Mouse (Mus musculus) embryonic facial prominence, embryonic 10.5 days (tissue): ENCODE data around the gene Slc25a45. TPM values are rescaled to one million over a fixed set of nuclear protein-coding genes. Genes with fewer than 3 reads are reported as not detected.
A peak's percentile ranks its signal among the peaks of the same experiment; 100 is the strongest.

Source experiments
- DNase-seq: peaks from one replicate; pipeline ENCODE4 v3.0.0-alpha.2; 2017; ENCODE audit warnings: low spot score
- H3K27ac ChIP-seq: fragments of 300-500 bp; sonication (generic); replicated peaks from 2 replicates; pipeline ENCODE4 v1.5.1; 2016; ENCODE audit warnings: mild to moderate bottlenecking
- H3K27me3 ChIP-seq: fragments of 300-500 bp; sonication (generic); replicated peaks from 2 replicates; pipeline ENCODE4 v1.6.1; 2016; ENCODE audit warnings: low read depth, mild to moderate bottlenecking; ENCODE audit not compliant: poor library complexity, severe bottlenecking
- H3K36me3 ChIP-seq: fragments of 300-500 bp; sonication (generic); replicated peaks from 2 replicates; pipeline ENCODE4 v1.6.1; 2016; ENCODE audit warnings: mild to moderate bottlenecking, moderate library complexity
- H3K4me1 ChIP-seq: fragments of 300-500 bp; sonication (generic); 2 replicates; pipeline ENCODE4 v1.6.1; 2016
- H3K4me3 ChIP-seq: fragments of 300-500 bp; sonication (generic); 2 replicates; pipeline ENCODE4 v1.5.1; 2016; ENCODE audit warnings: mild to moderate bottlenecking, moderate library complexity
- H3K9me3 ChIP-seq: fragments of 300-500 bp; sonication (generic); 2 replicates; pipeline ENCODE4 v1.6.1; 2016; ENCODE audit warnings: mild to moderate bottlenecking
- WGBS: fragments of 180-500 bp; shearing (Covaris S2); methylation state at CpG from one replicate; pipeline ENCODE4 v1.1.7; 2016; 5-methylcytosine and 5-hydroxymethylcytosine counted together
- polyA plus RNA-seq: library from polyadenylated mRNA; unstranded; fragments of >200 nt; fragmentation: Nextera tagmentation; extraction: Ambion mirVana; gene quantifications from 2 replicates; pipeline ENCODE4 v1.2.1, GENCODE M21; 2016

The Slc25a45 gene
- polyA plus RNA-seq, 1 experiment from 2014 or later = 2.9 TPM

DNA sequence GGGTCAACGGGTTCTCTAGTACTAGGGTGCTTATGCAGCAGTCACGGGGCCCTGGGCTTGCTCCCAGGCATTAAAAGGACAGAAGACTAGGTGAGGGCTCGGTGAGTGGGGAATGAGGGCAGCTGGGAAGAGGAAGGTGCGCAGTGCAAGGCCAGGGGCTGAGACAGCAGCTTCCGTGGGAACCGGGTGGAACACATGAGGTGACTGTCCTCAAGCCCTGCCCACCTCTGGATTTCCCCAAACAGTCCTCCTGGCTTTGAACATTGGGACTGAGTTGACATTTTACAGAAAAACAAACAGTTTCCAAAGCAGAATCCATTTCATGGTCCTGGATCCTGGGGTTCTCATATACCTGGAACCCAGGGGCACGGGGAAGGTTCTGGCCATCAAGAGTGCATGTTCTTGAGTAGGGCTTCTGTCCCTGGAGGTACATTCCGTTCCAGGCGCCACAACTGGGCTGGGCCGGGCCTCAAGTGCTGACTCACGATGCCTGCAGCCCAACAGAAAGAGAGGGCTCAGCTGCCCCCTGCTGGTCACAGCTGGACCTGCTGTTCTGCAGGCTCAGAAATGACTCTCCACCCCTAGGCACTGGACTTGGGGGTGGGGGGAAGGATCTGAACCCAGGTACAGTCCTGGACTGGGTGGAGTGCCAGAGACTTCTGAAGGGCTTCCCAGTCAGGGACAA lies 27.6 kb upstream of the Slc25a45 start:
- 32% methylated on average over 11 of the region's 11 CpGs for WGBS
- Histone ChIP-seq H3K27ac (peak overlapping the region; percentile 93), H3K4me1 (peaks cover 59% of the 10 kb centered on the region), H3K4me3 (peak overlapping the region; percentile 32; the same call in 1 of the 2 replicates), H3K9me3 (no peaks in the 10 kb centered on the region), H3K36me3 (peaks cover 34% of the 10 kb centered on the region), H3K27me3 (no peaks in the 10 kb centered on the region)
- peak; percentile 92 for DNase-seq

DNA sequence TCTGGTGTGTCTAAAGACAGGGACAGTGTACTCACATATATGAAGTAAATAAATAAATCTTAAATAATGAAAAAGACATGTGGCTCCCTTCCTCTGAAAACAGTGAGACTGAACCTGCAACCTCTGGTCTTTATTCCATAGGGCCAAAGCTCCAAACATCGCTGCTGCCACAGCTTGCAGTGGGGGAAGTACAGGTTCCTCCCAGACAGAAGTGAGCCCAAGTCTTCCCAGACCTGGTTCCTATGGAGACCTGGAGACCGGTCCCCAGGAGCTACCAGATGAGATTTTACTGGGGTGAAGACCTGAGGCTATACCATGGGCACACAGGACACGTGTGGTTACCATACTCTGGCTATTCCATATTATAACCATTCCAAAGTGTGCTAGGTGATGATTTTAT lies 26.7 kb upstream of the Slc25a45 start:
- DNase-seq = no peak
- WGBS = 81% methylated on average over 3 of the region's 3 CpGs
- H3K9me3 ChIP-seq = no peaks in the 10 kb centered on the region
- H3K36me3 ChIP-seq = peaks cover 43% of the 10 kb centered on the region
- no peaks in the 10 kb centered on the region for H3K27me3 ChIP-seq
- no peak overlapping the region for H3K27ac ChIP-seq
- peaks cover 51% of the 10 kb centered on the region for H3K4me1 ChIP-seq
- H3K4me3 ChIP-seq = no peak overlapping the region

DNA sequence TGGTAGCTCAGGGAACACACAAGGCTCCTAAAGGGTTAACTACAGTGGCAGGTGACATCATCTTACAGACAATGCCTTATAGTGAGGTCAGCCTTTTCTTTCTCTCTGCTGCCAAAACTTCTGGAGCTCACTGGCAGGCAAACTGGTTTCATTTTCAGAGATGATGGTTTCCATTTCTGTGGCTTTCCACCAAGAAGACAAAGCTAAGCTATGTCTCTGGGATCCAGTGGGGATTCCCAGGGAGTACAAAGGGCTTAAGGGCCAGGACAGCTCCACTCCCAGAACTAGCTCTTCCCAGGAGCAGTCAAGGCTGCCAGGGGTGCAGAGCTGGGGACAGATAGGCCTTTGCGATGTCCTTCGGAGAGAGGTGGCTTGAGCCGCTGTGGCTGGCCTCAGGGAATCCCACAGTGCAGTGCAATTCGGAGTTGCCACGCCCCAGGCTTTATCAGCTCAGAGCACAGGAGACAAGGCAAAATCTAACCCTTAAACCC lies 26.1 kb upstream of the Slc25a45 start:
- no peak overlapping the region for H3K4me3 ChIP-seq
- H3K4me1 ChIP-seq = peaks cover 44% of the 10 kb centered on the region
- no peaks in the 10 kb centered on the region for H3K9me3 ChIP-seq
- H3K36me3 ChIP-seq = peaks cover 50% of the 10 kb centered on the region
- no peak for DNase-seq
- 74% methylated on average over 5 of the region's 5 CpGs for WGBS
- peak overlapping the region; percentile 44; the same call in 1 of the 2 replicates for H3K27ac ChIP-seq
- H3K27me3 ChIP-seq = no peaks in the 10 kb centered on the region

DNA sequence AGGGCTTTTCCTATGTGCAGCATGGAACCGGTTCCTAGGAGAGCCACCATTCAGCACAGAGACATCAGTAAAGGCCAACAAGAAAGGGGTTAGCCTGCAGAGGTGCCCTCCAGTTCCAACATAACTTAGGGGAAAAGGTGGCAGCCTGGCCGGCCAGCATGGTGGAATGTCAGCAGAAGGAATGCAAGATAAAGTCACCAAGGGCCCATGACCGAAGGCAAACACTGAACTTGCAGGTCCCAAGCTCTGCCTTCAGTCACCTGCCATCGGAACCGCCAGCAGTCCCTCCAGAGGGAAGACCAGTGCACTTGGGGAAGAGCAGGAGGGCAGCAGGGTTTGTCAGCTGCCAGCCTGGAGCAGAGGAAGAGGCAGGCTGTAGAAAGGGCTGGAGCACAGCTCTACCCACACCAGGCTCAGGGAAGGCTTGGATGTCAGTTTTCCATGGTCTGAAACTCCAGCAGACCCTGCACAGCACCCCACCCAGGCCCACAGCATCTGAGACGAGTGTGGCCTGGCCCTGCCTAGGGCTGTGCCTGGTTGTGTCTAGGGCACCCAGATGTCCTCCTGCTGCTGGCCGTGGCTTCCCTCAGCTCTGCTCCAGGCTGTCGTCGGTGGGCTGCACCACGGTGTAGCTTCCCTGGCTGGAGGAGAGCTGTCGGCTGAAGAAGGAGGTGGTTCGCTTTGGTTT lies 25.4 kb upstream of the Slc25a45 start:
- no peaks in the 10 kb centered on the region for H3K27me3 ChIP-seq
- DNase-seq = no peak
- WGBS = 90% methylated on average over 12 of the region's 12 CpGs
- no peak overlapping the region for H3K27ac ChIP-seq
- peaks cover 56% of the 10 kb centered on the region for H3K36me3 ChIP-seq
- peaks cover 37% of the 10 kb centered on the region for H3K4me1 ChIP-seq
- H3K4me3 ChIP-seq = 0 out of 2 replicates have a peak overlapping the region, but pooled peaks have one; percentile 6
- H3K9me3 ChIP-seq = no peaks in the 10 kb centered on the region

DNA sequence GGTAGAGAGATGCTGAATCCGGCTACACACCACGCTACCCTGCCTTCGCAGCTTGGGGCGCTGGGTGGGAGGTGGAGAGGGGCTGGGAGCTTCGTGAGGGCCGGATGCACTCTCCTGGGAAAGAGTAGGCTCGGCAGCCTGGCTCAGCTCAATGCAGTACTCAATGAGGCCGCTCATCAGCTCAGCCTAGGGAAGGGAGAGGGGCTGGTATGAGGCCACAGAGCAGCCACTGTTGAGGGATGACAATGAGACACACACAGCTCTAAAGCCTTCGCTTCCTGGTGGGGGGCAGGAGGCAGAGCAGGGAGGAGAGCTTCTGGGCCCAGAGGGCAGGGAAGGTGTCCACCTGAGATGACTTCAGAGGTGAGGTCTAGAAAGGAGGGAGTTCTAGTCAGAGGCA lies 21.0 kb upstream of the Slc25a45 start:
- 65% methylated on average over 9 of the region's 9 CpGs for WGBS
- H3K27me3 ChIP-seq = no peaks in the 10 kb centered on the region
- H3K9me3 ChIP-seq = peaks cover 4% of the 10 kb centered on the region; the same call in 1 of the 2 replicates
- H3K36me3 ChIP-seq = peaks cover 96% of the 10 kb centered on the region
- peak overlapping the region; percentile 5; the same call in 1 of the 2 replicates for H3K4me3 ChIP-seq
- no peak for DNase-seq
- H3K27ac ChIP-seq = no peak overlapping the region
- H3K4me1 ChIP-seq = 0 out of 2 replicates have a peak, but pooled peaks cover under 1% of the 10 kb centered on the region

DNA sequence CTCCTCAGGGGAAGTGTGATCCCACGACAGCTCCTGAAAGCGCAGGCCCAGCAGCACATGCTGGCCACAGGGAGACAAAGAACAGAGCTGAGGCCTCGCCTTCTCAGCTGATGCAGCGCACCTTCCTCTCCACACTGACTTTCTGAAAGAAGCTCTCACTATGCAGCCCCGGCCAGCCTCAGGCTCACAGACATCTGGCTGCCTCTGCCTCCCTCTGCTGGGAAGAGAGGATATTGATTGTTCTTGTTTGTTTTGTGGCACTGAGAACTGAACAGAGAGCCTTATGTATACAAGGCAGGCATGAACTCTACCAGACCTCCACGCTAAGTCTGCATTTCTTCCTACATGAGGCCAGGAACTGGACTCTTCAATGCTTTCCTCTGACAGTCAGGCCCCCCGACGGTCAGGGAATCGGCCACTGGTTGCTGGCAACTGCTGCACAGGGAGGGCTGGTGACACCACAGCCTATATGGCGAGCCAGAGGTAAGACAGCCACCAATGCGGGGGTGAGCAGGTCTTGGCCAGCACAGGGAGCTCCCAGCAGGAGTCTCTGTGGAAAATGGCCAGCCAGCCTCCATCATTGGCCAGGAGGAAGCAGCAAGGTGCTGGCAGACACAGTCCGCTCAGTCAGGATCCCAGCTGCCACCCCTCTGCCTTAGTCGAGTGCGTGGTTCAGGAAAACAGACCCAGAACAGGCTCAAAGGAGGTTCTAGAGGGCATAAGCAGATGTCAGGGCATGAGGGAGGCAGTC lies 15.1 kb upstream of the Slc25a45 start:
- H3K27me3 ChIP-seq = no peaks in the 10 kb centered on the region
- no peak for DNase-seq
- H3K4me1 ChIP-seq = 0 out of 2 replicates have a peak, but pooled peaks cover 3% of the 10 kb centered on the region
- H3K36me3 ChIP-seq = peaks cover 100% of the 10 kb centered on the region
- WGBS = 96% methylated on average over 14 of the region's 14 CpGs
- no peak overlapping the region for H3K4me3 ChIP-seq
- no peak overlapping the region for H3K27ac ChIP-seq
- peaks cover 12% of the 10 kb centered on the region for H3K9me3 ChIP-seq

DNA sequence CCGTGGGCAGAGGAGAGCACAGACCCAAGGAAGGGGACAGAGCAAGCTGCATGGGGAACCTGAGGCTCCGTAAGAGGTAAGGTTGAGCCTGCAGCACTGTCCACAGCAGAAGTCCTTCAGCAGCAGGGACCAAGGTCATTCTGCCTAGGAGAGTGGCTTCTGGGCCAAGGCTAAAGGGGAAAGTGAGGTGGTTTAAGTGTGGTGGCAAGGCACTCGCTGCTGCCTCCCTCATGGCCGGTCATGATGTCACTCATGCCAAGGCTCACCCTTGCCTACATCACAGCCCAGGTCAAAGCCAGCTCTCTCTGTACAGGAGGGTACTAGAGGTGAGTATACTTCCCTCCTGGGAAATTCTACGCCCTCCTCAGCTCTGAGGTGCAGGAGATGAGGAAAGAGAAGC lies 13.8 kb upstream of the Slc25a45 start:
- 91% methylated on average over 5 of the region's 5 CpGs for WGBS
- H3K36me3 ChIP-seq = peaks cover 100% of the 10 kb centered on the region
- 0 out of 2 replicates have a peak, but pooled peaks cover 7% of the 10 kb centered on the region for H3K4me1 ChIP-seq
- no peak overlapping the region for H3K4me3 ChIP-seq
- H3K27me3 ChIP-seq = no peaks in the 10 kb centered on the region
- H3K27ac ChIP-seq = no peak overlapping the region
- H3K9me3 ChIP-seq = peaks cover 12% of the 10 kb centered on the region
- no peak for DNase-seq

DNA sequence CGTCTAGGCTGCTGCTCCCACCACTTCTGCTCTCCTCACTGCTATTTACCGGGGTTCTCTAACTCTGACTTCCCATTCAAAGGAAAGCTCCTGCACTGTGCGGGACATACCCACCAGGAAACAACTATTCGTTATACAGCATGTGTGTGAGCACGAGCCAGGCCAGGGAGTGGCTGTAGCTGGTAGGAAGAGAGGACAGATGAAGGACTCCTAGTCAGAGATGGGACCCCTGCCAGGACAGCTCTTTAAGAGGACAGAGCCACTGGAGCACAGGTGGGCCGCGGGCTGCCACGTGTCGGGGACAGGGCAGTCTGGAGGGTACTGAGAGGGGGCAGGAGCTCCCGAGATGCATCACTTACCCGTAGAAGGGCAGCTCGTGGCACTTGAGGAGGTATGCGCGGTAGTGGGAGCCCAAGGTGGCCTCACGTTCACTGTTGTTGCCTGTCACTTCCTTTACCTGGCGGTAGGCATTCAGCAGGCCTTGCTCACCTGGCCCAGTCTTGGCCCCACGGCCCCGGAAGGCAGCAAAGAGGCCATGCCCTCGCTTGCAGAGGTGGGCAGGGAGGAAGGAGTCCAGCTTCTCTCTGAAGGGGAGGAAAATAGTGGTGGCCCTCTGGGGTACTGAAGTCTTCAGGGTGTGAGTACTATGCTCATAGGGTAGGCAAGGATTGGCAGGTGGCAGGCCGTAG lies 12.8 kb upstream of the Slc25a45 start:
- Histone ChIP-seq H3K36me3 (peaks cover 100% of the 10 kb centered on the region), H3K4me1 (peaks cover 8% of the 10 kb centered on the region; the same call in 1 of the 2 replicates), H3K9me3 (peaks cover 12% of the 10 kb centered on the region), H3K27me3 (no peaks in the 10 kb centered on the region), H3K27ac (no peak overlapping the region), H3K4me3 (no peak overlapping the region)
- WGBS = 96% methylated on average over 20 of the region's 20 CpGs
- DNase-seq = no peak

DNA sequence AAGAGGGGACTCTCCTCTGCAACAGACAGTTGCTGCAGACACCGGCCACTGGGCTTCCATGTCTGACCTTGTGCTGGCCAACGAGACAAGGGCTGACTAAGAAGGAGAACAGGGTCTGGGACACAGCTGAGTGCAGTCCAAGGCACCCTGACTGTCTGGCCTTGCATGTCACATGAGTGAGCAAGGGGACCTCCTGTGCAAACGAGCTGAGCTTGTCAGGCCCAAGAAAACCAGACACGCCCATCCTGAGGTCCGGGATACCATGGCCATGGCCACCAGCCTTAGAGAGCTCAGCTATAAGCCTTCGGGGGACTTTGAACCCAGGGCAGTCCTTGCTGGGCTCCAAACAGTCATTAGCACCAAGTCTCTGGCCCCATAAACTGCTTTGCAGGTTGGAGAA lies 9.5 kb upstream of the Slc25a45 start:
- Histone ChIP-seq H3K4me3 (no peak overlapping the region), H3K27me3 (no peaks in the 10 kb centered on the region), H3K36me3 (peaks cover 91% of the 10 kb centered on the region), H3K9me3 (no peaks in the 10 kb centered on the region), H3K27ac (0 out of 2 replicates have a peak overlapping the region, but pooled peaks have one; percentile 11), H3K4me1 (peaks cover 39% of the 10 kb centered on the region)
- DNase-seq = no peak
- WGBS = 88% methylated on average over 6 of the region's 6 CpGs

DNA sequence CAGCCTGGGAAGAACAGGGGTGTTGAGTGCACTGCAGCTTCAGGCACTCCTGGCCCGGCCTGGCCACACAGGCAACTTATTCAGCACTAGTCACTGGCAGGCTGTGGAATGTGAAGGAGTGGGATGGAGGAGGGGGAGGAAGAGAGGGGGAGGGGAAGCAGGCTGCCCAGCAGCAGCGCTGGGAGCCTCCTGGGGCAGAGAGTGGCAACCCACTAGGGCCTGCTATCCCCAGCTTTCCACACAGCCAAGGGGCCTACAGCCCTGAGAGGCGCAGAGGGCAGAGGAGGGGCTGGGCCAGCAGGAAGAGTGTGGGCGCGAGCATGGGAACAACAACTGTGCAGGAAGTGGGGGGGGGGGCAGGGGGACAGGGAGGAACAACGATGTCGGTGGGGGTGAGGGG lies 6.3 kb upstream of the Slc25a45 start:
- H3K4me3 ChIP-seq = peak overlapping the region; percentile 45
- H3K4me1 ChIP-seq = peaks cover 61% of the 10 kb centered on the region
- peak; percentile 84 for DNase-seq
- no peaks in the 10 kb centered on the region for H3K9me3 ChIP-seq
- 4% methylated on average over 7 of the region's 7 CpGs for WGBS
- H3K27me3 ChIP-seq = no peaks in the 10 kb centered on the region
- peaks cover 61% of the 10 kb centered on the region for H3K36me3 ChIP-seq
- H3K27ac ChIP-seq = peak overlapping the region; percentile 89

DNA sequence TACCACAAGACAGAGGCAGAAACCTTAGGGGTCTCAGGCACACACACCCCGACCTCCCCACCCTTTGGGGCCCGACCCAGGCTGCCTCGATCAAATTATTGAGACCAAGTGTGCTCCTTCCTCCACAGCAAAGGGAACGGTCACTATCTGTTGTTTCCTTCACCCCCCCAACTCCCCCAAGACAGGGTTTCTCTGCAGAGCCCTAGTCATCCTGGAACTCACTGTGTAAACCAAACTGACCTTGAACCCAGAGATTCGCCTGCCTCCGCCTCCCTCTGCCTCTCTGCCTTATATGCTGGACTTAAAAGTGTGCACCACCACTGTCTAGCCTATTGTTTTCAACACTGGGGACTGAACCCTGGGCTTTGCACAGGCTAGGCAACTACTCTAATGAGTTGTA lies 5.9 kb upstream of the Slc25a45 start:
- no peak for DNase-seq
- H3K27ac ChIP-seq = peak overlapping the region; percentile 89
- 42% methylated on average over 6 of the region's 6 CpGs for WGBS
- H3K4me1 ChIP-seq = peaks cover 61% of the 10 kb centered on the region
- H3K27me3 ChIP-seq = no peaks in the 10 kb centered on the region
- H3K36me3 ChIP-seq = peaks cover 57% of the 10 kb centered on the region
- no peaks in the 10 kb centered on the region for H3K9me3 ChIP-seq
- peak overlapping the region; percentile 45 for H3K4me3 ChIP-seq

DNA sequence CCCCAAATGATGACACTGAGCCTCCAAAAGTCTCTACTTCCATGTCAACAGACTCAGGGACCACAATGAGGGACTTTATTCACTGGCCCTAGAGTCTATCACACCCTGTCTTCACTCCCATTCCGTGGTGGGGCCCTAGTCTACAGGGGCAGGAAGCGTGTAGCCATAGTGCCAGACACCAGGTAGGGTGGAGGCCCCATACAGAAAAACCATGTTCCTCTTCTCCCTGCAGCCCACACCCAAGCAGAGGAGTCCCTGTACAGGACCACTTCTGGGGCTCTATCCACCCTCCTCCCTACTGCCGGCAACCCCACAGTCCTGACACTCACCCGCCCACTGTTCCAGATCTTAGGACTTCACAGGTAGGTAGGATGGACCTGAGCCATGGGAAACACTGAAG lies 5.1 kb upstream of the Slc25a45 start:
- 89% methylated on average over 4 of the region's 4 CpGs for whole genome bisulfite sequencing
- no peaks in the 10 kb centered on the region for H3K27me3 ChIP-seq
- DNase-seq = no peak
- peak overlapping the region; percentile 30; the same call in 1 of the 2 replicates for H3K27ac ChIP-seq
- peaks cover 49% of the 10 kb centered on the region for H3K36me3 ChIP-seq
- no peaks in the 10 kb centered on the region for H3K9me3 ChIP-seq
- peak overlapping the region; percentile 83; the same call in 1 of the 2 replicates for H3K4me3 ChIP-seq
- peaks cover 63% of the 10 kb centered on the region for H3K4me1 ChIP-seq
